Mouse (Mus musculus) urinary bladder, adult 18-20 months (tissue): ENCODE data around the gene Rtn4r.
A peak's percentile ranks its signal among the peaks of the same experiment; 100 is the strongest.

Source experiments
- DNase-seq, 2 experiments: peaks; one replicate each; pipeline ENCODE4 v3.0.0; 2022; ENCODE audit warnings: low spot score in 2 of 2, mixed read lengths in 2 of 2

Gene Rtn4r

GRCm38 (mm10) chr16:18156579-18157350 lies 29.3 kb downstream of the Rtn4r start:
- DNase-seq: no peak

- DNase-seq: no peak
These were observed 31.8 kb downstream of the Rtn4r start for GRCm38 (mm10) chr16:18159255-18159654.

DNA sequence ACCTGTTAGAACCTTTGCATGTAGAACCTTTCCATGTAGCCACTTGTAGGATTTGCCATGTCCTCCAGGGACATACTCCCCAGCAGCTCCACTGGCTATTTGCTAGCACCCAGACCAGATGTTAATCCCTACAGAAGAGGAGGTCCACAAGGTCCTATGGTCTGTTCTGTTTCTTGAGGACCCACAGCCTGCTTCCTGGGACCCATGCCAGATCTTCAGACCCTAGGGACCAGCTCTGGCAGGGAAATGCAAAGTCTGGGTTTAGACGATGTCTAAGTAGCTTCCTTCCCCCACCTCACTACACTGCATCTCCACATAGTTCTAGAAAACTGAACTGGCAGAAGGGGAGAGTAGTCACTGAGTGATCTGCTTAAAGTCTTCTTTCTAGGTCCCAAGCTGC lies 32.3 kb downstream of the Rtn4r start:
- DNase-seq: no peak

DNA sequence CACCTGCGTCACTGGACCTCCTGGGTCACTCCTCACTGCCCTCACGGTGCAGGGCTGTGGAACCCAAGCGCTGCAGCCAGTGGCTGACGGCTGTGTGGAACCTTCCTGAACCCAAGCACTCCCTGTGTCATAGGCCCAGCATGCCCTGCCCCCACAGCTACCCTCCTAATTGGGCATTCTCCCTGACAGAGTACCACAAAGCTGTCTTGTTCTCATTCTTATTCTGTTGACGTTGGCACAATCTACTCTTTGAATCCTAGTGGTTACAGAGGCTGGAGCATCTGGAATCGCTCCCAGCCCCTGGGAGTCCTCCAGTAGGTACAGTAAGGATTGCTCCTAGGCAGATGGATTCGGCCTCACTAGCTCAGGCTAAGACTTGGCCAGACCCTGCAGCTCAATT lies 33.1 kb downstream of the Rtn4r start:
- DNase-seq: no peak

- DNase-seq: no peak
These were observed 33.7 kb downstream of the Rtn4r start for GRCm38 (mm10) chr16:18161190-18161589.

DNA sequence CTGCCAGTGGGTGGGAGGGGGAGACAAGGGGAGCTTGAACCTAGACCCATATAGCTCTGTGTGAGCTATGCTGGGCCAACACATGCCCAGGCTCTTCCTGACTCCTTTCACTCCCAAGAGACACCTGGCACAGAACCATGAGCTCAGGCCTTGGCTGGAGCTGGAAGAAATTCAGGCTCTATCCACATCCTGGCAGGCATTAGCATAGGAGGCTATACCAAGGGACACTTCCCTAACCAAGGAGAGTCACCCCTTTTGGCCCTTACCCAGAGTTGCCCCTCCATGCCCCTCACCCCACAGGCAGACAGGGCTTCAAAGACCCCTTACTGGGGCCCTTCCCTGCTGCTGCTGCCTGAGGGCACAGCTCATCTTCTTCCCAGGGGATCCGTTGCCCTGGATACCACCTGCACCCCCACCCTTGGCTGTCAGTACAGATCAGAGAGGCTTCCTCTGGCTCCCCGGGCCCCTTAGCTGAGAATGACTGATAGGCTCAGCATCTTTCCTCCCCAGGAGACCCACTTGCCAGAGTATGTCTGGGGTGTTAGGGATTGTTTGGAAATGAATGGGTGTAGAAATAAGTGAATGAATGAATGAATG lies 37.3 kb downstream of the Rtn4r start:
- DNase-seq: no peak

DNA sequence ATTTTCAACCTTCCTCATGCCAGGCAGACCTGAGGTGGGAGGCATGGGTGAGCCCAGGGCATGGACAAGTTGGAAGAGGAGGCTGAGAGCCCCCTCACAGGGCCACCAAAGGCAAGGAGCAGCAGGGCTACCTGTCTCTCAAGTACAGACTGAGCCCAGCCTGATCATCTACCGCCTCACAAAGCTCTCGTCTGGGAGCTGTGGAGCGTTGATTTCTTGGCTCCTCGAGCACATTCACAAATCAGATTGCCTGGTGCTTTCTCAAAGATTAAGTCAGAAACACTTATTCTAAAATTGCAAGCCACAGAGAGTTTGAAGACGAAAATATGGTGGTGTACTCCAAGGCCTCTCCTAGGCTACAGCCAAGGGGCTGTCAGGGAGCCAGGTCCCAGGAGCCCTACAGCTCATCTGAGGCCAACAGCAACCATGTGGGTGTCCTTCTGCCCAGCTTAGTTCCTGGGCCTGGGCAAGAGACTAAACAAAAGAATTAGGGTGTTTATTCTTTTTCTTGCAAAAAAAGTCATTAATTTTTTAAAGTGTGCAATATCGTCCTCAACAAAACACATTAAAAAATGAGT lies 39.3 kb downstream of the Rtn4r start:
- DNase-seq: no peak

- no peak for DNase-seq
These were observed 41.7 kb downstream of the Rtn4r start for GRCm38 (mm10) chr16:18169156-18169555.

DNA sequence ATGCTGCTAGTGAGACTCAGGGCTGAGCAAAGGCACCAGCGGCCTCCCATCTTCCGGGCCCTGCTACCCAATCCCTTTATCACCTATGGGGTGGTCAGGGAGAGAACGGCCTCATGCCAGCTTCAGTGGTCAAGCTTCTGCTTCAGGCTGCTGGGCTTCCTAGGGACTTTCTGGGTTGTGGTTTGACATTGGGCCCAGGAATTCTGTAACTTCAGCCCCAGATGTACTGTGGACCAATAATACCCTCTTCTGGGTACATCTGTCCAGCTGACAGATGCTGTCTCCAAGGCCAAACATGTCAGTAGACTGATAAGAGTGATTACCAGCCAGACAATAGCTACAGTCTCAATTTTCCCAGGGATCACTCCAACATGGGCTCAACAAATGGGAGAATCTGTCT lies 42.3 kb downstream of the Rtn4r start:
- no peak for DNase-seq

DNA sequence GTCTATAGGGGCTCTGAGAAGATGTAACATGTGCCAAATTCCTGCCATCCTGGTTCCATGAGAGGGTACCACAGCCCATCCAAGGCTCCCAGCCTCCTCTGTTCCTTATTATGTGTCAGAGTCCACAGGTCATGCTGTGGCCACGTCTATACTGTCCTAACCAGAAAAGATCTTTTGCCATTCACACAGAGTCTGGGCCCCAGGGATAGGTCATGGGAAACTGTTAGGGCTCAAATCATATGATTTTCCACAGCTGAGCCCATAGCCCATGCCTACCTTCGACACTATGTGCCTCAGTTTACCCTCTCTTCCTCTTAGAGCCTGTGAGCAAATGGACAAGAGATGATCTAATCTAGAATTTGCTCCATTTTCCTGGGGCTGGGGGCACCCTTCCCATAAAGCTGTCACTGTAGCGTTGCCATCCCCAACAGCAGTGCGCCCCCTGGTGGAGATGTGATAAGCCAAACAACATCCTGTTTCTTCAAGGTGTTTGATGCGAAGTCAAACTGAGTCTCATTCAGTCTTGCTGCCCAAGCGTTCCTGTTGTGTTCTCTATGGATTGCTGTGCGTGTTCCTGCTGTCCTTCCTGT lies 44.9 kb downstream of the Rtn4r start:
- DNase-seq: peak; percentile 40 to 61

GRCm38 (mm10) chr16:18173231-18173630 lies 45.8 kb downstream of the Rtn4r start:
- no peak for DNase-seq

DNA sequence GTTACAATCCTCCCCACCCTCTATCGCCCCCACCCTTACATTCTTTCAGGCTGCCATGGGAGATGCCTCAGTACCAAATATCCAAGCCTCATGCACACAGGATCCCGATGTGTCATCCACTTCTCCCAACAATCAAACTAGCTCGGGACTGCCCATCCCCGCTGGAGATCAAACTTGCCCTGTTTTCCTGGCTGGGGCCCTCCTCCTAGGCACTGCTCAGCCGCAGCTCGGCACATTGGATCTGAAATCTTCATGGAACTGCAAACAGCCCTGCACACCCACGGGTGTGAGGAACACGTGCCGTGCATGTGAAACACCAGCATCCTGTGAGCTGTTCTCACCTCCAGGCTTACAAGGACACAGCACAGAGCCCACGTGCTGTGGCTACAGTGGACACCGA lies 46.3 kb downstream of the Rtn4r start:
- no peak for DNase-seq

GRCm38 (mm10) chr16:18175817-18176541 lies 48.5 kb downstream of the Rtn4r start:
- no peak for DNase-seq

DNA sequence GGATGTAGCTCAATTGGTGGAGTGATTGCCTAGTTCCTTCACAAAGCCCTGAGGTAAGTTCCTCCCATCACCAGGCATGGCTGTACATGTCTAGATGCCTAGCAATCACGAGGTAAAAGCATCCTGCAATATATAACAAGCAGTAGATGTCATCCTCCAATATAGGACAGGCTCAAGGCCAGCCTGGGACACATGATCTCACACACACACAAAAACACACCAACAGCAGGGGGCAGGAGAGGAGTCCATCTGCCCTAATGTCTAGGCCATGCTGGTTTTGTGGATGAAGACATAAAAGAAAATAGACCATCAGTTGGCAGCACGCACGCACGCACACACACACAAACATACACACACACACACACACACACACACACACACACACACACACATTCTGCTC lies 49.3 kb downstream of the Rtn4r start:
- no peak for DNase-seq

GRCm38 (mm10) chr16:18179591-18179990 lies 52.1 kb downstream of the Rtn4r start:
- no peak for DNase-seq

- no peak for DNase-seq
These were observed 54.0 kb downstream of the Rtn4r start for GRCm38 (mm10) chr16:18181398-18181797.

DNA sequence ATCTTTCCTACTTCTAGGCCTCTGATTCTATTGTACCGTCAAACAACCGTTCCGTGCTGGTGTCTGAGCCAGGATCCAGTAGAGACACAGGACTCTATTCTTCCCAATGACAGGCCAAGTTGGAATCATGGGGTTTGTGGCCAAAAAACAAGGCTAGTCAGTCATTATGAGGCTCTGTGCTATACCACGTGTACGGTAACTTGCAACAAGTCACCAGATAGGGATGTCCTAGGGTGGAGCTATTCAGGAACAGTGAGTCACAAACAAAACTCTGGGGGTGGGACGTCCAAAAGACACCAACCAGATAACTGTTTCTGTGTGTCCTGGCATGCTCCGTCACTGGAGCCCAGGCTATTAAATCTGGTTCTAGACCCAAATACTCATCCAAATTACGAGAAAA lies 55.3 kb downstream of the Rtn4r start:
- DNase-seq: no peak

- DNase-seq: no peak
These were observed 58.4 kb downstream of the Rtn4r start for GRCm38 (mm10) chr16:18185715-18186449.

- DNase-seq: no peak
These were observed 59.4 kb downstream of the Rtn4r start for GRCm38 (mm10) chr16:18186798-18187197.

DNA sequence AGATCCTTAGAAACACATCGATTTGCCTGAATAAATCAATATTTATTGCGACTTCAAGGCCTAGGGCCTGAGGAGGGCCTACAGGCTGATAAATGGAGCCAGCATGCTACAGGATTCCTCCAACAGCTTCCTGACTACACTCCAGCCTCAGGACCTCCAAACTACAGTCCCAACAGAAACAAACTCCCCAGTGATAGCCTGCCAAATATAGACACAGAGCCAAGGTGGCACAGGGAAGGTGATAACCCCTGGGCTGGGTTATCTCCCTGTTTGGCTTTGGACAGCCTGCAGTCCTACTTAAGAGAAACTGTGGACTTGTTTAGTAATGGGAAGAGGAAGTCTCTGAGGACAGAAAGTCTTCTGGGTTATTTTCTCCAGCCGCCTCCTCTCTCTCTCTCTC lies 59.8 kb downstream of the Rtn4r start:
- no peak for DNase-seq

GRCm38 (mm10) chr16:18191006-18191405 lies 63.6 kb downstream of the Rtn4r start:
- no peak for DNase-seq
